Mouse (Mus musculus) embryonic fibroblast, embryonic 13.5 days (primary cell): Measurements from ENCODE around the gene Olfr700. TPM values are rescaled to one million over a fixed set of nuclear protein-coding genes. Genes with fewer than 3 reads are reported as not detected.
"Not testable (repeated sequence)": the region's sequence is repeated elsewhere in the genome, so short reads cannot be mapped to it uniquely, and the experiment has no call there.

Source experiments
- H3K27ac ChIP-seq: 2 replicates; pipeline ENCODE4 v1.5.1; 2012; ENCODE audit warnings: low read length, control low read depth, inconsistent platforms; ENCODE audit not compliant: insufficient read depth
- H3K4me1 ChIP-seq: 2 replicates; pipeline ENCODE4 v1.6.1; 2011; ENCODE audit warnings: low read length; ENCODE audit not compliant: control insufficient read depth, insufficient read depth
- H3K4me3 ChIP-seq: 2 replicates; pipeline ENCODE4 v1.5.1; 2011; ENCODE audit warnings: mild to moderate bottlenecking, control low read depth, low read length; ENCODE audit not compliant: insufficient read depth
- CTCF ChIP-seq: IDR thresholded peaks from 2 replicates; pipeline ENCODE4 v1.5.1; 2011; ENCODE audit warnings: mild to moderate bottlenecking, control low read depth, low read length, moderate library complexity, borderline replicate concordance; ENCODE audit not compliant: insufficient read depth
- POLR2A ChIP-seq: IDR thresholded peaks from 2 replicates; pipeline ENCODE4 v1.6.1; 2011; ENCODE audit warnings: low read depth, mild to moderate bottlenecking, control low read depth, low read length, moderate library complexity
- polyA plus RNA-seq: library from polyadenylated mRNA; stranded (reverse); fragments of >200 nt; gene quantifications from 2 replicates; pipeline ENCODE4 v1.2.4, GENCODE M21; 2011; ENCODE audit warnings: low read depth; ENCODE audit not compliant: missing spikeins, insufficient read length

The Olfr700 gene
- polyA plus RNA-seq = not detected in 2 replicates

DNA sequence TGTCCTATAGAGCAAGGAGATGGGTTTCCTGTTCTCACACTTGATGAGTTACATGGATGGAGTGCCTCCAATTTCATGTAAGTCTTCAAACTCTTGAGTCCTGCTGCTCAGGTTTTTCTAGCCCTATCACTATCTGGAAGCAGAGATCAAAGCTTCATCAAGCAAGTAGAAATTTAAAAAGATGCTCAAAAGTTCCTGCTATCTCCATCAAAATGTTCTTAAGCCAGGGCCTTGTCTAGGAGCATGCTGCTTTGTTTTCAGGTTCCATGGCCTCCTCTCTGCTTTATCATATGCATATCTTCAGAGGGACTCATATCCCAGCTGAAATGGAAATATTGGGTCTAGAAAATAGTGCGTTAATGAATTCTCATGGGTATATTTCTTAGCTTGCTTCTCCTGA is at the start of gene Olfr700:
Gene Olfr700, minus strand, starts transcription at position 101 of the 400 bp plus-strand sequence.
- TF ChIP-seq POLR2A (no peak), CTCF (no peak)

DNA sequence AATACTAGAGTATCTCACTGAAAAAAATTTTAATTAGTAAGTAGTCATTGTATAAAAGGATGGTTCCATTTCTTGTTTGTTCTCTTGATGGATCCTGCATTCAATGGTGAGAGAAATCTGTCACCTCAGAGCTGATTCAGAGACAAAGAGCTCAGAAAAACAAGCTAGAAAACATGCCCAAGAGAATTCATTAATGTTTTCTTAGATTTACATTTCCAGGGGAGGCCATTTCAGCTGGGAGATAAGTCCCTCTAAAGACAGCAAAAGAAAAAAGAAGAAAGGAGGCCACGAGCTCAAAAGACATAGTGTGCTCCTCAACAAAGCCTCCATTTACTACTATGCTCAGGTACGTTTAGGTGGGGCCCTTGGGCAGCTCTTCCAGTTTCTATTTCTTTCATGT is 34.4 kb upstream of the Olfr700 start, which contains the start of gene Olfr703:
Gene Olfr703, plus strand, starts transcription at position 301 of the 400 bp plus-strand sequence.
- Histone ChIP-seq H3K4me3 (no peak within 1 kb of the TSS), H3K4me1 (no peaks in the 10 kb centered on the region), H3K27ac (no peak within 1 kb of the TSS)
- TF ChIP-seq POLR2A = no peak

More for the DNA sequence above, at the start of gene Olfr700:
- H3K4me3 ChIP-seq = no peak within 1 kb of the TSS
- H3K4me1 ChIP-seq = no peaks in the 10 kb centered on the region
- no peak within 1 kb of the TSS for H3K27ac ChIP-seq

DNA sequence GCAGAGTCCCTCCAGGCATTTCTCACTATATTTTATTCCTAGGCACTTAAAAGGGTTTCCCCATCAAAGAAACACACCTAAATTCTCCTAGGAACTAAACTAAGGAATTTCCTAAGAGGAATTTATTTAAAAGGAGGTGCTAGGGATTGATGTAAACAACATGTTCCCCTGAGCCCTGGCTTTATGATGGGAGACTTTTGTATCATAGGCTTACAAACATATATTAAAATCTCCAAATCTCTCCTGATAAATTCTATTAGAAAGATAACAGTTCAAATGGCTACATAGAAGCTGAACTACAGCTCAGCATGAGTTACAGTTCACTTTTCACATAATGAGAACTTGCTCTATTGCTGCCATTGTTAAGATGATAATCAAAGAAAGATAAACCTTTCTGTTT is 25.2 kb upstream of the Olfr700 start, which contains the start of gene Olfr702:
Gene Olfr702, minus strand, starts transcription at position 101 of the 400 bp plus-strand sequence.
- TF ChIP-seq POLR2A (no peak), CTCF (no peak)
- no peak within 1 kb of the TSS for H3K4me3 ChIP-seq
- no peaks in the 10 kb centered on the region for H3K4me1 ChIP-seq
- no peak within 1 kb of the TSS for H3K27ac ChIP-seq

DNA sequence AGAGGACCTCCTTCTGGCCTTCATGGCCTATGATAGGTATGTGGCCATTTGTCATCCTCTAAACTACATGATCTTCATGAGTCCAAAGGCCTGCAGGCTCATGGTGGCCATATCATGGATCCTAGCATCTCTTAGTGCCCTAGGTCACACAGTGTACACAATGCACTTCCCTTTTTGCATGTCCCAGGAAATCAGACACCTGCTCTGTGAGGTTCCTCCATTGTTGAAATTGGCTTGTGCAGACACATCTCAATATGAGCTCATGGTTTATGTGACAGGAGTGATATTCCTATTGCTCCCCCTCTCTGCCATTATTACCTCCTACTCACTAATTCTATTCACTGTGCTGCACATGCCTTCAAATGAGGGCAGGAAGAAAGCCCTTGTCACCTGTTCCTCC is 9.8 kb upstream of the Olfr700 start:
- no peaks in the 10 kb centered on the region for H3K4me1 ChIP-seq

DNA sequence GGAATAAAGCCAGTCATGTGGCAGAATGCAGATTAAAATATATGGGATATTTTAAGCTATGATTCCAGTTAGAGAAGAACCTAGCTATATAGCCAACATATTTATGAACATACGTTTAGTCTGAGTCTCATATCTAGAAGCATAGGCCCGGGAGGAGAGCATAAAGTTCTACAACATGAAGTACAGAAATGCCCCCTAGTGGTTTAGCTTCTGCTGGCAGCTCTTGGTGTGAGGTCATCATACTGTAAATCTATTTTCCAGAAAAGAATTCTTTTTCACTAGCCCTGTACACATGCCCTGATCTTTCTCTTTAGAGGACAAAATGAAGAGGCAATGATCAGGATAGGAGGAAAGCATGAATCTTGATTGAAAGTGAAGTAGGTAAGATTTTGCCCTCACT is 7.1 kb upstream of the Olfr700 start:
- Histone ChIP-seq H3K4me1 (no peaks in the 10 kb centered on the region), H3K4me3 (no peak overlapping the region), H3K27ac (no peak overlapping the region)
- TF ChIP-seq CTCF = no peak
- TF ChIP-seq POLR2A = no peak

More for the DNA sequence above, 9.8 kb upstream of the Olfr700 start:
- no peak overlapping the region for H3K4me3 ChIP-seq
- no peak overlapping the region for H3K27ac ChIP-seq
- TF ChIP-seq CTCF = no peak
- TF ChIP-seq POLR2A = no peak

DNA sequence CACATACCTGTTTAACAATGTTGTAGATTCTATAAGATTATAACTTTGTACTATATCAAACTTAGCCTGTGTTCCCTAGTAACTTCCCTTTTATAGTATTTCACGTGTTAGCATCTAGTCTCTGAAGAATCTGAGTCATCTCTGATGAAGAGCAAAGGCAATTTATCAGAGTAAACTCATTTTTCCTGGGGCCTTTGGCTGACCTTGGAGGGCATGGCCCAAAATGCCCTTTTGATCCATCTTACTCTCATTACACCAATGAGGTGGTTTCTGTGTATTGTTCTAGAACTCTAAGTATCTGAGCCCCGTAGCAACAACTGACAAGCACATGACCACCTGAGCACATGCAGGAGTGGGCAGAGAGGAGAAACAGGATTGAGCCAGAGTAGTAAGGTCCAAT is 5.2 kb upstream of the Olfr700 start, which contains the start of gene Olfr701:
Gene Olfr701, plus strand, starts transcription at position 301 of the 400 bp plus-strand sequence.
- Histone ChIP-seq H3K27ac (no peak within 1 kb of the TSS), H3K4me1 (no peaks in the 10 kb centered on the region), H3K4me3 (no peak within 1 kb of the TSS)
- no peak for TF ChIP-seq POLR2A
- no peak for TF ChIP-seq CTCF

DNA sequence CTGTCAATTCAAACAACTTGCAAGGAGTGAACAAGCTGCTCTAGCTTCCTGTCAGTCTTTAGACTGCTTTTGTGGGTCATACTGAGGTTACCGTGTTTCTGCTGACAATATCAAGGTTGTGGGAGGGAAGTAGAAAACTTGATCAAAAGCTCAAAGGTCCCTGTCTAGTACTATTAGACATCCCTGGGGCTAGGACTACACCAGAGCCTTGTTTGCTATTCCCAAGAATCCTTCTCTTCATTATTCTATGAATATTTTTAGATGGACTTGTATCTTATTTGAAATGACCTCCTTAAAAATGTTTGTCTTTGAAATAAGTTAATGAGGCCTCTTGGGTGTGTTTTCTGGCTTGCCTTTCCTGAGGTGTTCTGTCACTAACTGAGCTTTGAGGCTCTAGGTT is 15.5 kb downstream of the Olfr700 start, which contains the start of gene Olfr699:
Gene Olfr699, minus strand, starts transcription at position 101 of the 400 bp plus-strand sequence.
- no peaks in the 10 kb centered on the region for H3K4me1 ChIP-seq
- no peak within 1 kb of the TSS for H3K27ac ChIP-seq
- TF ChIP-seq CTCF = no peak
- TF ChIP-seq POLR2A = no peak
- no peak within 1 kb of the TSS for H3K4me3 ChIP-seq

DNA sequence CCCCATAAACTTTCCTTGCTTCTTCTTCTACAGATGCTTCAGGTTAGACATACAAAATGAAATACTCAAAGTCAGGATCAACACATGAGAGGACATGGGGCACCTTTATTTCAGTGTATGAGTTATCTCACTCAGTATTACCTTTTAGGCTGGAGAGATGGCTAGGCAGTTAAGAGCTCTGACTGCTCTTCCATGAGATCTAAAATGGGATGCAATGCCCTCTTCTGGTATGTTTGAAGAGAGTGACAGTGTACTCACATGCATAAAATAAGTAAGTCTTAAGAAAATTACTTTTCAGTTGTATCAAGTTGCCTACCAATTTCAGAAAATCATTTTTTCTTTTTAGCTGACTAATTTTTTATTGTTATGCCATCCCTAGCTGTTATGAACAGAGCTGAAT is 20.3 kb downstream of the Olfr700 start:
- H3K27ac ChIP-seq = no peak overlapping the region
- no peak for TF ChIP-seq POLR2A
- TF ChIP-seq CTCF = no peak
- no peak overlapping the region for H3K4me3 ChIP-seq
- H3K4me1 ChIP-seq = no peaks in the 10 kb centered on the region

DNA sequence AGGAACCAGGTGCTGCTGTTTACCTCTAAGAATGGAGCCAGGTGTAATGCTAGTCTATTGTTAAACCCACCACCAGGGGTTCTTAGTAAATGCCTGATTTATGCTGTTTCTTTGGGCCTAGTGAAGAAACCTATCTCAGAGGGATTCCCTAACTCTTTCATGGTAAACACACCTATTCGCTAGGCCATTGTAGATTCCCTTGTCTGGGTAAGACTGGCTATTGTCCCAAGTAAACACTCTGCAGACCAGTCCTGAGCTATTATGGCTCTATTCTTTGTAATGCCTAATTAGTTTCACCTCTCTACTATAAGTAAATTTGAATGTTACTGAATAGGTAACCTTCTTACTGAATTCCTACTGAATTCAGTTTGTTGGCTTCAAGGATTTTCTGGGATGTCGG is 47.6 kb downstream of the Olfr700 start:
- not testable (repeated sequence) for H3K27ac ChIP-seq, H3K4me3 ChIP-seq, H3K4me1 ChIP-seq

DNA sequence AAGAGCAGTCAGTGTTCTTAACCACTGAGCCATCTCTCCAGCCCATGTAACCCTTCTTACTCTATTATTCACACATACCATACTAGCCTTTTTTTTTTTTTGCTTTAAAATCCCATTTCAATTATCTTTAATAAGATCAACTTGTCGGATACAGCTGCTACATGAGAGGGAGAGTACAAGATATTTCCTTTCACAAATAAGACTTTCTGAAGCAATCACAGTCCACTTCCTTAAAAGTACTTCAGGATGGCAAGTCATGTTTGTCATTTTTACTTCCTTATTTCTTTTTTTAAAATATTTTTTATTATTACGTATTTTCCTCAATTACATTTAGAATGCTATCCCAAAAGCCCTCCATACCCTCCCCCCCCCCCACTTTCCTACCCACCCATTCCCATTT is 49.8 kb downstream of the Olfr700 start:
- Histone ChIP-seq H3K4me3 (no peak overlapping the region), H3K27ac (no peak overlapping the region), H3K4me1 (no peaks in the 10 kb centered on the region)
- TF ChIP-seq POLR2A (no peak), CTCF (no peak)

Other genes starting within 250 kb of the Olfr700 start
- gene Olfr693, start 128.2 kb downstream of the Olfr700 start, polyA plus RNA-seq = not detected in 2 replicates
- not detected in 2 replicates for gene Olfr694, start 117.0 kb downstream of the Olfr700 start, polyA plus RNA-seq
- gene Olfr695, start 92.4 kb downstream of the Olfr700 start, polyA plus RNA-seq = not detected in 2 replicates
- gene Olfr697, start 66.4 kb downstream of the Olfr700 start, polyA plus RNA-seq = not detected in 2 replicates
- gene Olfr698, start 53.4 kb downstream of the Olfr700 start, polyA plus RNA-seq = not detected in 2 replicates
- gene Olfr699, start 15.6 kb downstream of the Olfr700 start, polyA plus RNA-seq = not detected in 2 replicates
- gene Olfr701, start 5.3 kb upstream of the Olfr700 start, polyA plus RNA-seq = not detected in 2 replicates
- gene Olfr702, start 25.1 kb upstream of the Olfr700 start, polyA plus RNA-seq = not detected in 2 replicates
- not detected in 2 replicates for gene Olfr703, start 34.5 kb upstream of the Olfr700 start, polyA plus RNA-seq
- gene Olfr704, start 54.4 kb upstream of the Olfr700 start, polyA plus RNA-seq = not detected in 2 replicates
- not detected in 2 replicates for gene Olfr705, start 68.1 kb upstream of the Olfr700 start, polyA plus RNA-seq
- gene Olfr706, start 79.3 kb upstream of the Olfr700 start, polyA plus RNA-seq = not detected in 2 replicates
- gene Olfr707, start 92.4 kb upstream of the Olfr700 start, polyA plus RNA-seq = not detected in 2 replicates
- gene Olfr1532-ps1, start 99.2 kb upstream of the Olfr700 start, polyA plus RNA-seq = not detected in 2 replicates
- not detected in 2 replicates for gene Olfr709-ps1, start 123.4 kb upstream of the Olfr700 start, polyA plus RNA-seq
- not detected in 2 replicates for gene Olfr710, start 139.5 kb upstream of the Olfr700 start, polyA plus RNA-seq
- not detected in 2 replicates for gene Olfr6, start 155.1 kb upstream of the Olfr700 start, polyA plus RNA-seq
- gene Olfr711, start 166.6 kb upstream of the Olfr700 start, polyA plus RNA-seq = not detected in 2 replicates
- not detected in 2 replicates for gene Olfr2, start 197.2 kb upstream of the Olfr700 start, polyA plus RNA-seq
- not detected in 2 replicates for gene Olfr713, start 222.3 kb upstream of the Olfr700 start, polyA plus RNA-seq